Mouse (Mus musculus) gastrocnemius, postnatal 14 days (tissue): ENCODE data around the gene Brd3os. TPM values are rescaled to one million over a fixed set of nuclear protein-coding genes. Genes with fewer than 3 reads are reported as not detected.

Experiments used
- DNase-seq: peaks from one replicate; pipeline ENCODE4 v3.0.0; 2021; ENCODE audit warnings: mixed read lengths
- intact Hi-C: fragments of 180-260 bp; cut with DNase I; formaldehyde crosslinking; loops from one replicate; pipeline ENCODE4 v1.15.1; 2025; ENCODE audit warnings: low total_unique reads
- microRNA-seq, 2 experiments: library from miRNA; unstranded; fragments of <30 nt; microRNA quantifications; one replicate each; pipeline ENCODE4 v1.2.0; 2021
- total RNA-seq, 2 experiments: library from RNA; stranded (reverse); gene quantifications; 2 replicates each; pipeline ENCODE4 v1.2.3; 2021

The Brd3os gene
- total RNA-seq, 2 experiments from 2014 or later = 1.00 to 1.4 TPM

- intact Hi-C loops = no loop called here
- DNase-seq = no peak
Observed at GRCm38 (mm10) chr2:27487336-27488049, 45.4 kb downstream of the Brd3os start.

- DNase-seq = no peak
- intact Hi-C loops = no loop called here
Observed at GRCm38 (mm10) chr2:27488362-27488761, 46.2 kb downstream of the Brd3os start.

- DNase-seq = no peak
- intact Hi-C loops = no loop called here
Observed at GRCm38 (mm10) chr2:27490939-27491338, 48.8 kb downstream of the Brd3os start.

Small RNA genes within 50 kb of the gene (microRNA-seq; reads per million reads assigned to microRNA genes)
- 0 reads per million in 2 experiments for gene Gm24049
- gene Mir7578 = 0 reads per million in 2 experiments

Other genes with a start within 250 kb of the Brd3os start
- 1 to 10 TPM; 4.2 to 6.0 TPM for gene Sardh, start 194.0 kb upstream of the Brd3os start, total RNA-seq
- 1 to 10 TPM; 3.2 to 4.0 TPM for gene Vav2, start 15.3 kb upstream of the Brd3os start, total RNA-seq
- 10 to 100 TPM; 23.7 to 35.2 TPM for gene Brd3, start 65.3 kb downstream of the Brd3os start, total RNA-seq
- 10 to 100 TPM; 17.5 to 20.9 TPM for gene Wdr5, start 72.8 kb downstream of the Brd3os start, total RNA-seq
- gene Rxra, start 234.1 kb downstream of the Brd3os start, total RNA-seq = 10 to 100 TPM; 48.4 to 53.6 TPM